Mouse (Mus musculus) G1E (cell line): ENCODE measurements at regions not wholly inside any gene's neighbourhood (a gene's known extent, or its start where the extent isn't known, plus 50 kb on each side); places are given as distances from the start of the nearest gene placed in this dataset.

Experiments
- CTCF ChIP-seq: IDR thresholded peaks from 2 replicates; pipeline ENCODE4 v1.5.1; 2012; ENCODE audit warnings: low read depth, low read length, inconsistent platforms, mixed read lengths
- GATA1 ChIP-seq: IDR thresholded peaks from 2 replicates; pipeline ENCODE4 v1.6.1; 2012; ENCODE audit warnings: borderline replicate concordance, low read length, inconsistent platforms, mixed read lengths
- POLR2AphosphoS5 ChIP-seq: IDR thresholded peaks from 2 replicates; pipeline ENCODE4 v1.6.1; 2012; ENCODE audit warnings: low read depth, low read length, inconsistent platforms; ENCODE audit not compliant: insufficient replicate concordance

GRCm38 (mm10) chr4:89393251-89393711 is 82.4 kb upstream of the Cdkn2b start:
- TF ChIP-seq CTCF (no peak), GATA1 (no peak), POLR2AphosphoS5 (no peak)
